Mouse (Mus musculus): ENCODE results near the gene Syncrip.

DNA sequence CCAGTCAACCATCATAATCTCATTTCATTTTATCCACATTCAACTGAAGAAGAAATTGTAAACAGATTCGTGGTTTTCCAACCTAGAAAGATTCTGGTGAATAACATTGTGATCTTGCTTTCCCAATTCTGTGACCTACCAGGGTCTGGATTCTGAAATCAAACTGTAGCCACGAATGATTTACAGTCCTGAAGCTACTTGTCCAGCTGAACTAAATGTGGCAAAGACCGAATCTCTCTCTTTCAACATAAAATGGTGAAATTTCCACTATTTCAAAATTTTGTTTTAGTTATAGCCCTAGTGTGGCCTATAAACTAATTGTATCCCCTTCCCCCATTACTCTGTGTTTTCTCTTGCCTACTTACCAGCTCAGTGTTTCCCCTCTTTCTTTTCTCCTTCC lies 47.2 kb upstream of the Syncrip start:
- no peak for TF ChIP-seq POLR2AphosphoS5 (IDR thresholded peaks at IDR 0.05; ENCODE audit: insufficient replicate concordance, low read depth, low read length)
- no peak for TF ChIP-seq CTCF (IDR thresholded peaks at IDR 0.05; ENCODE audit: low read depth, low read length)
- TF ChIP-seq TAL1 (conservative IDR thresholded peaks at IDR 0.05; ENCODE audit: low read depth, low read length): no peak
